Mouse (Mus musculus): Measurements from ENCODE around the gene Tnpo3.

Gene Tnpo3

DNA sequence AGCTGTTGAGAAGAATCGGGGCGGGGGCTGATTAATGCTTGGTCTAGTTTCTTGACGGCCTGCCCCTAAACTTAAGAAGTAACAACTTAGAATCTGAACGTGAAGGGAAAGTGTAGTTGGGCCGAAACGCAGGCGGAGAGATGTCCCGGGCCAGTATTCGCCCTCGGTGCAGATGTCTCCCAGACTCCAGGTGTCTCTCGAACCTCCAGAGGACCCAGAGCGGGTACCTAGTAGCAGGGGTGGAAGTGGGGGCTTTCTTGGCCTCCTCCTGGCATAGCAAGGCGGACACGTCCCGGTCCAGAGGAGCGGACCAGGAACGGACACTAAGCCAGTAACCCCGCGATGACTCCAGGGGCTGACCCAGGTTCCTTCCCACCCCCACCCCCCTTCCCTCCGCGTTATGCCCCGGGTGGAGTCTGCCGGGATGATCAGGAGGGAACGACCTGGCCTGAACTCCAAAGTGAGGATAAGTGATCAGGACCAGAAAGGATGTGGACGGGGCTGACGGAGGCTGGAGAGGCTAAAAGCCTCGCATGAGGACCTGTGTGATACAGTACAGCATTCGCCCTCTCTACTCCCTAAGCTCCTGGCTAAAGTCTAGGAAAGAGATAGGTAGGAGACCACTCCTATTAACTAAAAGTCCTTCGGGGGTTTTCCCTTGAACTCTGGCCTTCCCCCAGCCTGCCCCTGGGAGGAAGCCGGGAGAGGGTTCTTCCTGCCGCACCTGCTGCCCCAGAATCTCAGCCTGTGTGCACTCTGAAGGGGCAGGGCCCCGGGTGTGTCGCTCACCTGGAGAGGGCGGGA lies 82.1 kb downstream of the Tnpo3 start:
- DNase-seq (ENCODE audit: low spot score in 2 of 2) = no peak

GRCm38 (mm10) chr6:29526281-29527251 lies 83.1 kb downstream of the Tnpo3 start, which contains the start of gene Irf5:
Irf5 (plus strand) TSS chr6:29526625.
- DNase-seq (ENCODE audit: low spot score in 2 of 2) = peak; percentile 65 to 77

DNA sequence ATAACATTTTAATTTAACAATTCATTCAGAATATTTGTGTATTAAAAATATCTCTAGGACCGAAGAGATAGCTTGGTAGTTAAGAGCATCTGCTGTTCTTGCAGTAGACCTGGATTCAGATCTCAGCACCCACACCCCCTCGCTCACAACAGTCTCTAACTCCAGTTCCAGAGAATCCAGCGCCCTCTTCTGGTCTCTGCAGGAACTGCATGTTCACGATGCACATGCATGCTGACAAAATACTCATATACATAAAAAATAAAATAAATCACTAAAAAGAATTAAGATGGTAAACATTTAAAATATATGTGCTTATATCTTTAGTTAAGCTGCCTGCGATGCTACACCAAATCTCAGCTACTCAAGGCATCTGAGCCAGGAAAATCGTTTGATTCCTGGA lies 84.4 kb downstream of the Tnpo3 start:
- DNase-seq (ENCODE audit: low spot score in 2 of 2) = peak; percentile 42 to 63

DNA sequence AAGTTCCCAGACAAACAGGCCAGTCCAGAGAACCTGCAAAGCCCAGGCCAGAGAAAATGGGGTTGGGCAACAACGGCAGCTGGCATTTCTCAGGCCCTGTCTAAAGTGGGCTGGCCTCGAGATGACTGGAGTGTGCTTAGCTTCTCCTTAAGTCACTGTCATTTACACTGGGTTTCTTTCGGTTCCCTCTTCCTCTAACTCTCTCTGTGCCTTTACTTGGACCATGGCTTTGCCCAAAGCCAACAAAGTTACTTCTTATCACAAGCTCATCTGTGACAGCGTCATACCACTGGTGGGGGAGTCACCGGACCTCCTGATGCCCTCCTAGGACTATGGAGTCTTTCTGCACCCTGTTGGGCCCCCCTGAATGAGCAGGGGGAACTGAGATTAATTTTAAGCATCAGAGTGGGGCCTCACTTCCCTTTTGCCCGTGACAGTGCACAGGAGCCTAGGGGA lies 85.6 kb downstream of the Tnpo3 start:
- DNase-seq (ENCODE audit: low spot score in 2 of 2) = peak; percentile 4 to 82

GRCm38 (mm10) chr6:29523301-29524033 lies 86.2 kb downstream of the Tnpo3 start:
- DNase-seq (ENCODE audit: low spot score in 2 of 2) = peak; percentile 7 to 43

GRCm38 (mm10) chr6:29522626-29523300 lies 86.9 kb downstream of the Tnpo3 start:
- DNase-seq (ENCODE audit: low spot score in 2 of 2) = no peak

GRCm38 (mm10) chr6:29517139-29517538 lies 92.5 kb downstream of the Tnpo3 start:
- peak; percentile 60 to 83 for DNase-seq (ENCODE audit: low spot score in 2 of 2)

DNA sequence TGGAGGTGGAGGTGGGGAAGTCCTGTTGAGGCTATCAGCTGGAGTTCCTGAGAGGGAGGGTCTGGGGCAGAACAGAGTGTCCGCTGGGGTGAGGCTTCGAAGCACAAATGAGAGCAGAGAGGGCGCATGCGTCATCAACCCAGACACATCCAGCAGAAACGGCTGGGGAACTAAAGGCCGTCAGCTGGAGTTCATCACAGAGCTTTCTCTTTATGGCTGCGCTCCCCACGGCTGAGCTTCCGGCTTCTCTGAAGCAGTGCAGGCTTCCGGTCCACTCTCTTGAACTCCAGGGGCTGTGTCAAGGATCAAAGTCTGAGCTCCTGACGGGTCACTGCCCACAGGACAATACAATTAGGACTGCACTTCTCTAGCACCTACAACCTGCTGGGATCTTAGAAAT lies 96.4 kb downstream of the Tnpo3 start:
- peak in 1 of 2 experiments; percentile 18 for DNase-seq (ENCODE audit: low spot score in 2 of 2)

DNA sequence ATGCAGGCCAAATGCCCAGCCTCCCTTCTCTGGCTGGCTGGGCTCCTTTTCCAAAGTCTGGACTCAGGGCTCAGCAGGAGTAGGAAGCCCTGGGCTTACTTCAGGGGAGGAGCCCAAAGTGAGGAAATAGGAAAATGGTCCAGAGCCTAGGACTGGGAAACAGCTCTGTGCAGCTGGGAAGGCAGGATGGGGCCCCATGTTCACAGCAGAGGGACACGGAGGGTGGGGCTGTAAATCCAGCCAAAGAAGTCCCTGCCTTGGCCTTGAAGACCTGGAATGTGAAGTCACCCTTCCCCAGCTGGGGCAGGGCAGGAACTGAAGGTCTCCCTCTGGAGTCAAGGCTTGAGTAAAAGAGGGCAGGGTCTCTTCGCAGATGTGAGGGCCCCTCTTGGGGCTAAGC lies 100.6 kb downstream of the Tnpo3 start:
- no peak for DNase-seq (ENCODE audit: low spot score in 2 of 2)

GRCm38 (mm10) chr6:29507447-29508309 lies 102.0 kb downstream of the Tnpo3 start, which contains the start of gene Kcp:
Kcp (minus strand) TSS chr6:29507952.
- DNase-seq (ENCODE audit: low spot score in 2 of 2) = no peak

- no peak for DNase-seq (ENCODE audit: low spot score in 2 of 2)
These were observed 102.9 kb downstream of the Tnpo3 start for GRCm38 (mm10) chr6:29506834-29507233.

DNA sequence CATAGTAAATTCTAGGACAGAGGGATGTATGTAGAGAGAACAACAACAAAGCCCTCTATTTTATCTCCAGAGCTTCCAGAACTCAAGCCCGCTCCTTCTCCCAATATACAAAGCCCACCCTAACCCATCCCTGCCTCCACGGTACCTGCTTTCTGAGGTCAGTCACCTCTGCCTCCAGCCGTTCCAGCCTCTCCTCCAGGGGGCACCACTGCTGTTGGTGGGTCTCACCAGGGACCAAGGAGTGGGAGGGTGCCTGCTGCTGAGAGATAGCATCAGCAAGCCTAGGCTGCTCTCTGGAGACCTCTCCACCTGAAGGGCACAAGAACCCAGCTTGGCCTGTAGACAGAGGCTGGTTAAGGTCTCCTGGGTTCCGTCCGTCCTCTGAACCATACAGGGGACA lies 104.2 kb downstream of the Tnpo3 start:
- no peak for DNase-seq (ENCODE audit: low spot score in 2 of 2)

DNA sequence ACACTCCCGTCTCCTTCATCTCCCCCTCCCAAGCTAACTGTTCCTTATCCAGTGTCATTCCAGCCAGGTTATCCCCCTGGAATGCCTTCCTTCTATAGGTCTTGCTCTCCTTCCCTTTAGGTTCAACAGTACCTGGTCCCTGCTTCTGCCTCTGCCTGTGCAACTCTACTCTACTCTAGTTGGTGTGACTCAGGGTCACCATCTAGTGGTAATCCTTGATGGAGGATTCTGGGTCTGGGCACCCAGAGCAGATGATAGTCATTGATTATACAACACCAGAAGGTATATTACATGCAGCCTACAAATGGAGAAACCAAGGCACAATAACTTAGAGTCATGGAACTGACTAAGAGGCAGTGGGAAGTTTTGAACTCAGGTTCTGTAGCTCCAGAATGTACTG lies 108.1 kb downstream of the Tnpo3 start:
- DNase-seq (ENCODE audit: low spot score in 2 of 2) = no peak

- no peak for DNase-seq (ENCODE audit: low spot score in 2 of 2)
These were observed 108.9 kb downstream of the Tnpo3 start for GRCm38 (mm10) chr6:29500810-29501209.

DNA sequence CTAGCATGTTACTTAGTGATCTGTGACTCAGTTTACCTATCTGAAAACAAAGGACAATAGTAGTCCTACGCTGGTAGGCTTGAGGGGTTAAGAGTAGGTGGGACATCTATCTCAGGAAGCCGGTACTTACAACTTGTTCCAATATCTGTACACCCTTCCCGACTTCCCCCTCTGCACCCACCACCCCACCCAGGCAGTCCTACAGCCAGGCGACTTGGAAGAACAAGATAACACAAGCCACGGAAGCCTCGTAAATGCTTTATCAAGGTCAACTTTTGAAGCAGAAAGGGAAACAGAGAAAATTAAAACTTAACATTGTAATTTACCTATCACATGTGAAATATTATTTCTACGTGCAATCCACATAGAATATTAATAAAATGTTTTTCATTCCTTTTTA lies 109.5 kb downstream of the Tnpo3 start:
- DNase-seq (ENCODE audit: low spot score in 2 of 2) = no peak

- DNase-seq (ENCODE audit: low spot score in 2 of 2) = no peak
These were observed 111.9 kb downstream of the Tnpo3 start for GRCm38 (mm10) chr6:29497791-29498190.

DNA sequence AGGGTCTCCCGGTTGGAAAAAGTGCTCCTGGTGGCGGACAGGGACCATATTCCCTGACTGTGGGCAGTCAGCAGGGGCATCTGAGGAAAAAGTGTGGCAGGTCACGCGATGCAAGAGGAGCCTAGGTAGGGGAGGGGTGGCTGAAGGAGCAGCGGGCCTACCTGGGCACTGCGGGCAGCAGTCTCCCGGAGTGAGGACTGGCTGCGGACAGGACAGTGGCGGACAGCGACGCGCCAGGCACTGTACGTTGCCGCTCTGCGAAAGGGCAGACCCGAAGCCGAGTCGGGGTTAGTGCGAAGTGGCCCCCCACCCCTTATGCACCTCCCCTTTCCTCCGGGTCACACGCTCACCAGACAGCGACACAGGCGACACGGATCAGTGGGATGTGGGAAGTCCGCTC lies 113.4 kb downstream of the Tnpo3 start:
- DNase-seq (ENCODE audit: low spot score in 2 of 2) = no peak

GRCm38 (mm10) chr6:29494101-29494500 lies 115.6 kb downstream of the Tnpo3 start:
- DNase-seq (ENCODE audit: low spot score in 2 of 2) = no peak
